Mouse (Mus musculus) liver, embryonic 14.5 days (tissue): ENCODE measurements around the gene Lrmp. TPM values are rescaled to one million over a fixed set of nuclear protein-coding genes. Genes with fewer than 3 reads are reported as not detected.

Experiments used
- ATAC-seq: fragments of 200-750 bp; cut with Nextera tagmentation; 2 replicates; pipeline ENCODE4 v1.8.0; 2017; ENCODE audit warnings: moderate number of reproducible peaks, mild to moderate bottlenecking, moderate library complexity; ENCODE audit not compliant: insufficient read depth
- DNase-seq, 3 experiments: peaks; one replicate each; pipeline ENCODE4 v3.0.0-alpha.2; 2012 to 2013; ENCODE audit warnings: low read depth in 3 of 3, low spot score in 3 of 3
- H3K27ac ChIP-seq: fragments of 300-500 bp; sonication (generic); 2 replicates; pipeline ENCODE4 v1.5.1; 2014; ENCODE audit warnings: moderate library complexity, mild to moderate bottlenecking, control low read depth, inconsistent platforms
- H3K27me3 ChIP-seq: fragments of 300-500 bp; sonication (generic); 2 replicates; pipeline ENCODE4 v1.6.1; 2014; ENCODE audit warnings: mild to moderate bottlenecking, low read length, moderate library complexity; ENCODE audit not compliant: control insufficient read depth, insufficient read depth
- H3K36me3 ChIP-seq: fragments of 300-500 bp; sonication (generic); replicated peaks from 2 replicates; pipeline ENCODE4 v1.6.1; 2014; ENCODE audit warnings: low read depth; ENCODE audit not compliant: control insufficient read depth, insufficient read depth
- H3K4me1 ChIP-seq, 2 experiments: fragments of 200-500 bp in 1 of 2; fragments of 300-500 bp in 1 of 2; sonication (generic) in 1 of 2; replicated peaks; 2 replicates each; pipeline ENCODE4 v1.6.1; 2012 to 2014; ENCODE audit warnings: antibody characterized with exemption in 1 of 2, inconsistent platforms in 1 of 2, low read length in 1 of 2; ENCODE audit not compliant: control insufficient read depth in 2 of 2, insufficient read depth in 2 of 2
- H3K4me2 ChIP-seq: fragments of 300-500 bp; sonication (generic); 2 replicates; pipeline ENCODE4 v1.6.1; 2014; ENCODE audit warnings: low read depth, mild to moderate bottlenecking, control low read depth, moderate library complexity
- H3K4me3 ChIP-seq, 2 experiments: fragments of 200-500 bp in 1 of 2; fragments of 300-500 bp in 1 of 2; sonication (generic) in 1 of 2; 2 replicates each; pipeline ENCODE4 v1.5.1; 2012 to 2014; ENCODE audit warnings: low read depth in 2 of 2, low read length in 2 of 2, mild to moderate bottlenecking in 2 of 2, control low read depth in 1 of 2, inconsistent platforms in 1 of 2, moderate library complexity in 1 of 2; ENCODE audit not compliant: insufficient read depth in 1 of 2
- H3K9ac ChIP-seq: fragments of 300-500 bp; sonication (generic); replicated peaks from 2 replicates; pipeline ENCODE4 v1.6.1; 2014; ENCODE audit warnings: mild to moderate bottlenecking, control low read depth, moderate library complexity
- H3K9me3 ChIP-seq: fragments of 300-500 bp; sonication (generic); 2 replicates; pipeline ENCODE4 v1.6.1; 2016; ENCODE audit warnings: low read length, mixed read lengths; ENCODE audit not compliant: control insufficient read depth
- CTCF ChIP-seq: IDR thresholded peaks from 2 replicates; pipeline ENCODE4 v1.5.1; 2016; ENCODE audit warnings: antibody characterized with exemption, low read depth, control low read depth
- EP300 ChIP-seq: IDR thresholded peaks from 2 replicates; pipeline ENCODE4 v1.6.1; 2016; ENCODE audit warnings: antibody characterized with exemption, low read depth
- WGBS: fragments of 180-500 bp; shearing (Covaris S2); extraction: QIAGEN DNeasy Blood & Tissue Kit; methylation state at CpG from one replicate; pipeline ENCODE4 v1.1.7; 2014; ENCODE audit not compliant: insufficient replicate concordance; 5-methylcytosine and 5-hydroxymethylcytosine counted together
- polyA plus RNA-seq, 2 experiments: library from polyadenylated mRNA; depleted of rRNA in 1 of 2; stranded (reverse) in 1 of 2; unstranded in 1 of 2; fragments of >200 nt; fragmentation: Nextera tagmentation in 1 of 2; extraction: Ambion mirVana in 1 of 2; gene quantifications; 2 replicates each; pipeline versions ENCODE4 v1.2.1 to v1.2.3; 2012 to 2014

The Lrmp gene
- polyA plus RNA-seq (2012; rRNA removed) (8.3 and 10.9 TPM in 2 replicates), polyA plus RNA-seq (2014; fragmentation: Nextera tagmentation; extraction: Ambion mirVana) (7.3 and 9.8 TPM in 2 replicates)

DNA sequence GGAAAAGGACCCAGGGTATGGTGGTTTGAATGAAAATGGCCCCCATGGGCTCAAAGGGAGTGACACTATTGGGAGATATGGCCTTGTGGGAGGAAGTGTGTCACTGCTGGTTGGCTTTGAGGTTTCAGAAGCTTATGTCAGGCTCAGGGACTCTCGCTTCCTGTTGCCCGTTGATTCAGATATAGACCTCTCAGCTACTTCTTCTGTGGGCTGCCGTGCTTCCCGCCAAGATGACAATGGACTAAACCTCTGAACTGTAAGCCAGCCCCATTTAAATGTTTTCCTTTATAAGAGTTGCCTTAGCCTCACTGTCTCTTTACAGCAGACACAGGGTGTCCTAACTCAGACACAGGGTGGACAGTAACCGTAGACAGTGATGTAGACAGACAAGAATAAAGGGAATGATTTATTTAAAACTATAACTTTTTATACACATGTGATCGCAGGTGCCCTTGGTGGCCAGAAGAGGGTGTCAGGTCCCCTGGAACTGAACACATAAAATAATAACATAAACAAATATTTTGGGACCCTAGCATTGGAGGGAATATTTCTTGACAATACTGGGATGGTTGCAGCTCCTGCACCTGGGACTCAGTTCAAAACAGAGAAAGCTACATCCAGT is at the start of gene Lrmp:
TSS of gene Lrmp (plus strand) at position 178 of the 622 bp plus-strand sequence.
- no peak for TF ChIP-seq EP300
- TF ChIP-seq CTCF = peak; percentile 13; the same call in 1 of the 2 replicates
- Histone ChIP-seq H3K4me2 (peak within 1 kb of the TSS; percentile 6; the same call in 1 of the 2 replicates), H3K27ac (no peak within 1 kb of the TSS), H3K36me3 (no peaks in the 10 kb centered on the region), H3K27me3 (no peaks in the 10 kb centered on the region), H3K4me1 (peaks cover 0 to 9% of the 10 kb centered on the region in 2 experiments; a peak in 3 of 4 replicates), H3K4me3 (no peak within 1 kb of the TSS), H3K9me3 (no peaks in the 10 kb centered on the region), H3K9ac (no peak within 1 kb of the TSS)
- ATAC-seq = 0 out of 2 replicates have a peak, but pooled peaks have one; percentile 34
- peak in 1 of 3 experiments; percentile 9 for DNase-seq
- WGBS = 32% methylated on average over 6 of the region's 6 CpGs

GRCm38 (mm10) chr6:145066416-145066815 is 49.0 kb upstream of the Lrmp start:
- 52% methylated on average over 6 of the region's 6 CpGs for WGBS
- no peak for TF ChIP-seq CTCF
- TF ChIP-seq EP300 = no peak
- Histone ChIP-seq H3K4me3 (no peak overlapping the region), H3K27me3 (no peaks in the 10 kb centered on the region), H3K9me3 (no peaks in the 10 kb centered on the region), H3K36me3 (no peaks in the 10 kb centered on the region), H3K27ac (no peak overlapping the region), H3K4me2 (no peak overlapping the region), H3K4me1 (no peaks in the 10 kb centered on the region), H3K9ac (no peak overlapping the region)
- DNase-seq (no peak), ATAC-seq (no peak)

DNA sequence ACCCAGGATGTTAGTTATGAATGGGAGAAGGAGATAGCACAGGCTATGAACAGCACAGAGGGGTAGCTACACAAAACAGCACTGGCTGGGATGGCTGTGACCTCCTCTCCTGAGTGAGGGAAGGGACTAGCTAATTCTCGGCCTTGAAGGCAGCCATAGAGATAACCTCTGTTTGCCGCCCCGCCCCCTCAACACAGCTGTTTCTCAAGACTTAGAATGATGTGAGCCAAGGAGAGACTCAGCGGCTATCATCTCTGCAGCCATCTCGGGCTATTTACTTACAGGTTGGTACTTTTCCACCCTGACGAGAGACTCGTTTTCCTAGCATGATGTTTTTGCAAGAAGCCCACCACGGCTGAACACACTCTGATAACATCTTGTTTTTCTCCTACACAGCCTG is 47.8 kb upstream of the Lrmp start:
- H3K36me3 ChIP-seq = no peaks in the 10 kb centered on the region
- no peak overlapping the region for H3K9ac ChIP-seq
- no peaks in the 10 kb centered on the region for H3K4me1 ChIP-seq
- no peaks in the 10 kb centered on the region for H3K27me3 ChIP-seq
- TF ChIP-seq EP300 (no peak), CTCF (no peak)
- H3K9me3 ChIP-seq = no peaks in the 10 kb centered on the region
- no peak overlapping the region for H3K27ac ChIP-seq
- 43% methylated on average over 8 of the region's 8 CpGs for WGBS
- DNase-seq (no peak), ATAC-seq (no peak)
- no peak overlapping the region for H3K4me3 ChIP-seq
- H3K4me2 ChIP-seq = no peak overlapping the region

DNA sequence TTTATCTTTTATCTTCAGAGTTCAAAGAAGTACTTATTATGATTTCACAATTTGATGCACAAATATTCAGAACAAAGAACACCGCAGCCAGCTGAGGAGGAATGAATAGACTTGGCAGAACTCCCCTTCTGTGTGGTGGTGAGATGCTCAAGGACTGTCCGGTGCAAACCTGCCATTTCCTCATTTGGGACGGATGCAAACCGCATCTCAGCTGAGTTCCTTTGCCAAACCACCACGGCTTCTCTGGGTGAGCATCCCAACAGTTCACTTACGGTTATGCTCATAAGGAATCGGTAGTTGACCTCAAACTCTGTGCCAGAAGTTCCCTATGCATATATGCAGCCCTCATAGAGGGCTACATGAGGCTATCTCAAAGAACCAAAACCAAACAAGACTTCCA is 46.1 kb upstream of the Lrmp start:
- peaks cover 3% of the 10 kb centered on the region for H3K27me3 ChIP-seq
- DNase-seq (no peak), ATAC-seq (no peak)
- H3K4me1 ChIP-seq = no peaks in the 10 kb centered on the region
- no peak overlapping the region for H3K4me2 ChIP-seq
- WGBS = 54% methylated on average over 7 of the region's 7 CpGs
- H3K36me3 ChIP-seq = no peaks in the 10 kb centered on the region
- H3K4me3 ChIP-seq = no peak overlapping the region
- no peak overlapping the region for H3K9ac ChIP-seq
- no peak for TF ChIP-seq EP300
- TF ChIP-seq CTCF = no peak
- H3K27ac ChIP-seq = no peak overlapping the region
- H3K9me3 ChIP-seq = no peaks in the 10 kb centered on the region

- 15% methylated on average over 2 of the region's 2 CpGs for WGBS
These were observed 45.5 kb upstream of the Lrmp start for GRCm38 (mm10) chr6:145069921-145070320.

More at GRCm38 (mm10) chr6:145069921-145070320, 45.5 kb upstream of the Lrmp start:
- DNase-seq = no peak
- no peaks in the 10 kb centered on the region for H3K36me3 ChIP-seq
- no peaks in the 10 kb centered on the region for H3K9me3 ChIP-seq
- H3K9ac ChIP-seq = no peak overlapping the region
- no peak overlapping the region for H3K27ac ChIP-seq
- no peak overlapping the region for H3K4me2 ChIP-seq
- H3K4me1 ChIP-seq = no peaks in the 10 kb centered on the region
- peaks cover 7% of the 10 kb centered on the region for H3K27me3 ChIP-seq
- H3K4me3 ChIP-seq = no peak overlapping the region
- TF ChIP-seq EP300 (no peak), CTCF (no peak)
- no peak for ATAC-seq
